Mouse (Mus musculus) MEL (cell line): ENCODE data around the gene Ggt5.

ENCODE experiments used
- BHLHE40 ChIP-seq: IDR thresholded peaks from 2 replicates; pipeline ENCODE4 v1.6.1; 2012; ENCODE audit warnings: low read depth, mild to moderate bottlenecking, inconsistent platforms, low read length, improper control_type of control experiment, borderline replicate concordance
- GABPA ChIP-seq: IDR thresholded peaks from 2 replicates; pipeline ENCODE4 v1.6.1; 2012; ENCODE audit warnings: low read depth, mild to moderate bottlenecking, inconsistent platforms, low read length, improper control_type of control experiment, moderate library complexity
- MAFK ChIP-seq: IDR thresholded peaks from 2 replicates; pipeline ENCODE4 v1.6.1; 2011; ENCODE audit warnings: low read depth, mild to moderate bottlenecking, low read length, improper control_type of control experiment, borderline replicate concordance
- POLR2A ChIP-seq, 2 experiments: IDR thresholded peaks; 2 replicates each; pipeline ENCODE4 v1.6.1; 2011 to 2012; ENCODE audit warnings: low read length in 2 of 2, mild to moderate bottlenecking in 2 of 2, control low read depth in 1 of 2, improper control_type of control experiment in 1 of 2, low read depth in 1 of 2, moderate library complexity in 1 of 2; ENCODE audit not compliant: control insufficient read depth in 1 of 2, insufficient read depth in 1 of 2, poor library complexity in 1 of 2
- POLR2AphosphoS2 ChIP-seq: IDR thresholded peaks from 2 replicates; pipeline ENCODE4 v1.6.1; 2011; ENCODE audit warnings: low read length, improper control_type of control experiment
- UBTF ChIP-seq: IDR thresholded peaks from 2 replicates; pipeline ENCODE4 v1.6.1; 2012; ENCODE audit warnings: low read depth, mild to moderate bottlenecking, inconsistent platforms, low read length, improper control_type of control experiment, moderate library complexity, borderline replicate concordance; ENCODE audit not compliant: insufficient read depth
- ZC3H11A ChIP-seq: IDR thresholded peaks from 2 replicates; pipeline ENCODE4 v1.6.1; 2012; ENCODE audit warnings: low read depth, mild to moderate bottlenecking, inconsistent platforms, low read length, improper control_type of control experiment

GRCm38 (mm10) chr10:75637711-75638110 lies 48.6 kb downstream of the Ggt5 start:
- TF ChIP-seq GABPA (no peak), POLR2A (IDR thresholded peaks at IDR 0.05; ENCODE audit: control insufficient read depth in 1 of 2, insufficient read depth in 1 of 2, low read depth in 1 of 2, low read length in 2 of 2, poor library complexity in 1 of 2) (no peak), BHLHE40 (no peak), MAFK (no peak), ZC3H11A (no peak), POLR2AphosphoS2 (no peak), UBTF (no peak)
